Mouse (Mus musculus) olfactory bulb, adult 2 months (tissue): Measurements from ENCODE around the gene Cdh4. TPM values are rescaled to one million over a fixed set of nuclear protein-coding genes. Genes with fewer than 3 reads are reported as not detected.

Source experiments
- H3K27ac ChIP-seq: fragments of 200-500 bp; 2 replicates; pipeline ENCODE4 v1.5.1; 2012; ENCODE audit warnings: low read depth, low read length; ENCODE audit not compliant: insufficient read depth
- H3K4me1 ChIP-seq: fragments of 200-500 bp; 2 replicates; pipeline ENCODE4 v1.6.1; 2012; ENCODE audit warnings: low read length; ENCODE audit not compliant: control insufficient read depth, insufficient read depth
- H3K4me3 ChIP-seq: fragments of 200-500 bp; 2 replicates; pipeline ENCODE4 v1.5.1; 2012; ENCODE audit warnings: mild to moderate bottlenecking, low read depth, low read length, moderate library complexity; ENCODE audit not compliant: insufficient read depth
- CTCF ChIP-seq: fragments of 200-500 bp; IDR thresholded peaks from 2 replicates; pipeline ENCODE4 v1.5.1; 2012; ENCODE audit warnings: low read depth, mild to moderate bottlenecking, low read length, moderate library complexity; ENCODE audit not compliant: insufficient read depth
- POLR2A ChIP-seq: fragments of 200-500 bp; IDR thresholded peaks from 2 replicates; pipeline ENCODE4 v1.6.1; 2012; ENCODE audit warnings: mild to moderate bottlenecking, low read depth, low read length, moderate library complexity; ENCODE audit not compliant: insufficient read depth
- WGBS: fragments of 180-500 bp; shearing (Covaris S2); methylation state at CpG from one replicate; pipeline ENCODE4 v1.1.7; 2018; 5-methylcytosine and 5-hydroxymethylcytosine counted together
- polyA plus RNA-seq: library from polyadenylated mRNA; stranded (reverse); fragments of >200 nt; gene quantifications from 2 replicates; pipeline ENCODE4 v1.2.4, GENCODE M21; 2012; ENCODE audit warnings: low replicate concordance; ENCODE audit not compliant: missing spikeins, insufficient read depth, insufficient read length

Cdh4 gene
- polyA plus RNA-seq, 1 experiment: not detected

DNA sequence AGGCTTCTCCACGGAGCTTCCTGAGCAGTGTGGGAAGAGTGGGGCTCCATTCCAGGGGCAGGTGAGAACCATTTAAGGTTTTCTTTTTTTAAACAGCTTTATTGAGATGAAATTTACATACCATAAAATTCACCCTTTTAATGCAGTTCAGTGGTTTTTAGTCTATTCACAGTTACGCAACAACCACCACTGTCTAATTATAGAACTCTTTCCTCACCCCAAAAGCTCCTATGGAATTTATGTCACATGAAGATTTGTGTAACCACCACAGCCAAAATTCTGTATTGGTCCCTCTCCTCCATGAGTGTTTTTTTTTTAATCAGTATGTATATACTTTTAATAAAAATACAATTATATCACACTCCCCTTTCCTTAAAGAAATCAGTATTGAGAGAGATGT lies 144.8 kb downstream of the Cdh4 start:
- H3K4me1 ChIP-seq: peaks cover 35% of the 10 kb centered on the region
- 63% methylated on average over 2 of the region's 2 CpGs for WGBS

DNA sequence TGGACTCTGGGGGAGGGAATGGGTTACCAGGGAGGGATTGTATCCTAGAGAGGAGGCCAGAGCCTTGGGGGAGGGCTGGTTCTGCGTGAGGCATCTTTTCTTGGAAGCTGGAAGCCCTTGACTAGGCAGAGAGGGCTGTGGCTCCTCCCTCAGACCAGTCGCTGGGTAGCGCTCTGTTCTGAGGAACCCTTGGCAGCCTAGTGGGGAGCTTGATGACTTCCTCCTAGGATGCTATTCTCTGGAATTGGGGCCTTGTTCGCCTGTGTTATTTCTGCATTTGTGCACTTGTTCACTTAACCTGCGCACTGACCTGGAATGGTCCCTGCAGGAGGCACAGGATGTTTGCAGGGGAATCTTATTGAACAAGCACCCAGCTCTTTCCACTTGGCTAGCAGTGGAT lies 149.4 kb downstream of the Cdh4 start:
- no peak overlapping the region for H3K27ac ChIP-seq
- no peak for TF ChIP-seq POLR2A
- no peak for TF ChIP-seq CTCF
- no peak overlapping the region for H3K4me3 ChIP-seq
- H3K4me1 ChIP-seq: peaks cover 14% of the 10 kb centered on the region
- WGBS: 50% methylated on average over 5 of the region's 5 CpGs

More for the DNA sequence above, 144.8 kb downstream of the Cdh4 start:
- no peak for TF ChIP-seq POLR2A
- TF ChIP-seq CTCF: no peak
- H3K27ac ChIP-seq: no peak overlapping the region
- H3K4me3 ChIP-seq: no peak overlapping the region

GRCm38 (mm10) chr2:179595013-179595412 lies 152.8 kb downstream of the Cdh4 start:
- no peak for TF ChIP-seq CTCF
- no peak for TF ChIP-seq POLR2A
- Histone ChIP-seq H3K27ac (no peak overlapping the region), H3K4me1 (peaks cover 9% of the 10 kb centered on the region), H3K4me3 (no peak overlapping the region)
- 76% methylated on average over 4 of the region's 4 CpGs for WGBS

- Histone ChIP-seq H3K4me1 (no peaks in the 10 kb centered on the region), H3K27ac (no peak overlapping the region), H3K4me3 (no peak overlapping the region)
- 77% methylated on average over 11 of the region's 11 CpGs for WGBS
- TF ChIP-seq CTCF (no peak), POLR2A (no peak)
Measured at GRCm38 (mm10) chr2:179598886-179599285, 156.7 kb downstream of the Cdh4 start.

GRCm38 (mm10) chr2:179599886-179600285 lies 157.7 kb downstream of the Cdh4 start:
- H3K4me1 ChIP-seq: no peaks in the 10 kb centered on the region
- no peak overlapping the region for H3K27ac ChIP-seq
- WGBS: 64% methylated on average over 1 of the region's 1 CpGs
- TF ChIP-seq POLR2A: no peak
- no peak for TF ChIP-seq CTCF
- H3K4me3 ChIP-seq: no peak overlapping the region

DNA sequence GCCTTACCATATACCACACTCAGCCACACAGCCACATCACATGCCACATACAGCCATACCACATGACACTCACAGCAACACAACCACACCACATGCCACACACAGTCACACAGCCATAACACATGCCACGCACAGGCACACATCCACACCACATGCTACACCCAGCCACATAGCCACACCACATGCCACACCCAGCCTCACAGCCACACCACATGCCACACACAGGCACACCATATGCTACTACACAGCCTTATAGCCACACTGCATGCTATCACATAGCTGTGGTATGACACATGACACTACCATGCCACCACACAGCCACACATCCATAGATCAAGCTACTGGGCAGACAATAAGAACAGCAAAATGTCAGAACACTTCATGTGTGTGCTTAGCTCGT lies 158.1 kb downstream of the Cdh4 start:
- TF ChIP-seq CTCF (no peak), POLR2A (no peak)
- Histone ChIP-seq H3K27ac (no peak overlapping the region), H3K4me1 (0 out of 2 replicates have a peak, but pooled peaks cover 4% of the 10 kb centered on the region), H3K4me3 (no peak overlapping the region)
- WGBS: 99% methylated on average over 2 of the region's 2 CpGs

- no peak for TF ChIP-seq POLR2A
- TF ChIP-seq CTCF: no peak
- H3K4me1 ChIP-seq: 0 out of 2 replicates have a peak, but pooled peaks cover 6% of the 10 kb centered on the region
- 86% methylated on average over 9 of the region's 9 CpGs for WGBS
Measured at GRCm38 (mm10) chr2:179601167-179601566, 158.9 kb downstream of the Cdh4 start.

GRCm38 (mm10) chr2:179604746-179605145 lies 162.5 kb downstream of the Cdh4 start:
- Histone ChIP-seq H3K27ac (no peak overlapping the region), H3K4me3 (no peak overlapping the region), H3K4me1 (0 out of 2 replicates have a peak, but pooled peaks cover 6% of the 10 kb centered on the region)
- 94% methylated on average over 3 of the region's 3 CpGs for WGBS
- TF ChIP-seq POLR2A (no peak), CTCF (no peak)

More at GRCm38 (mm10) chr2:179601167-179601566, 158.9 kb downstream of the Cdh4 start:
- Histone ChIP-seq H3K4me3 (no peak overlapping the region), H3K27ac (no peak overlapping the region)

DNA sequence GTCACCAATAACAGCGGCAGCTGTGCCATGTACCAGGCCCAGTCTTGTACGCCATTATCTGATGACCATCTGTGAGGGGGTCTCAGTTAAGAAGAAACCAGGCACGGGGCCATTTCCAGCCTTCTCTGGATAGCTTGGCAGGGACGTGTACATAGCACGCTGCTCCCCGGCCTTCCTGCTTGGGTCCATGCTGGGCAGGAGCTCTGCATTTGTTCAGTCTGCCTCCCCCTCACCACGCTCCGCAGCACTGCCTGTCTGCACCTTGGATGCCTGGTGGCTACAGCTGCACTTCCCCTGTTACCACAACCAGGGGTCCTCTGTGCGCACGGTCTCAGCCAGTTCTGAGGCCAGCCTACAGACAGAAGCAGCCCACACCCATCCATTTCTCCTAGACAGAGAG lies 163.0 kb downstream of the Cdh4 start:
- TF ChIP-seq CTCF (no peak), POLR2A (no peak)
- no peak overlapping the region for H3K4me3 ChIP-seq
- H3K4me1 ChIP-seq: 0 out of 2 replicates have a peak, but pooled peaks cover 6% of the 10 kb centered on the region
- H3K27ac ChIP-seq: no peak overlapping the region
- 70% methylated on average over 10 of the region's 10 CpGs for WGBS

DNA sequence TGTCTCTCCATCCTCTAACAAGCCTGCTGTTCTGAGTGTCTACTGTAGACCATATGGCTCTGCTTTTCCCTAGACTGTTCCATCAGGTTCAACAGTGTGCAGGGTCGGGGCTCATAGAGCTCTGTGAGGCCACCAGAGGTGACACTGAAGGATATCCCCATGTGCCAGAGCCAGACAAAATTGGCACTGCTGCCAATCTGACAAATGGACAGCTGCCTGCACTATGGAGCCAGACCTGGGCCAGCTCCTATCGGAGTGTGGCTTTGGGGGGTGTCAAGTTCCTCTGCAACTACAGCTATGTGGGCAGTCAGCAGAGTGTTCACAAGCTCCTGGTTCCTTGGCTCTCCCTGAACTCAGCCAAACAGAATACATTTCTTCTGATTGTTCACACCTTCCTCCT lies 164.1 kb downstream of the Cdh4 start:
- 92% methylated on average over 2 of the region's 2 CpGs for WGBS

More for the DNA sequence above, 164.1 kb downstream of the Cdh4 start:
- 0 out of 2 replicates have a peak, but pooled peaks cover 6% of the 10 kb centered on the region for H3K4me1 ChIP-seq
- TF ChIP-seq POLR2A (no peak), CTCF (no peak)
- H3K4me3 ChIP-seq: no peak overlapping the region
- no peak overlapping the region for H3K27ac ChIP-seq
